Mouse (Mus musculus) forebrain, embryonic 11.5 days (tissue): ENCODE measurements around the gene Npw. TPM values are rescaled to one million over a fixed set of nuclear protein-coding genes. Genes with fewer than 3 reads are reported as not detected.

Experiments used
- ATAC-seq: fragments of 200-750 bp; cut with Nextera tagmentation; replicated peaks from 2 replicates; pipeline ENCODE4 v1.8.0; 2017; ENCODE audit warnings: moderate TSS enrichment; ENCODE audit not compliant: low FRiP score
- DNase-seq: peaks from one replicate; pipeline ENCODE4 v3.0.0-alpha.2; 2017; ENCODE audit warnings: low spot score
- H3K27ac ChIP-seq: fragments of 300-500 bp; sonication (generic); 2 replicates; pipeline ENCODE4 v1.5.1; 2014; ENCODE audit warnings: low read depth, low read length
- H3K27me3 ChIP-seq: fragments of 300-500 bp; sonication (generic); 2 replicates; pipeline ENCODE4 v1.6.1; 2014; ENCODE audit warnings: mild to moderate bottlenecking, low read length, mixed read lengths; ENCODE audit not compliant: control insufficient read depth, insufficient read depth
- H3K36me3 ChIP-seq: fragments of 300-500 bp; sonication (generic); 2 replicates; pipeline ENCODE4 v1.6.1; 2014; ENCODE audit warnings: mild to moderate bottlenecking, low read length, moderate library complexity, mixed read lengths; ENCODE audit not compliant: control insufficient read depth, insufficient read depth
- H3K4me1 ChIP-seq: fragments of 300-500 bp; sonication (generic); replicated peaks from 2 replicates; pipeline ENCODE4 v1.6.1; 2014; ENCODE audit warnings: low read length, mixed read lengths; ENCODE audit not compliant: control insufficient read depth, insufficient read depth
- H3K4me2 ChIP-seq: fragments of 300-500 bp; sonication (generic); 2 replicates; pipeline ENCODE4 v1.6.1; 2014; ENCODE audit warnings: low read depth, mild to moderate bottlenecking, low read length, moderate library complexity, mixed read lengths; ENCODE audit not compliant: severe bottlenecking
- H3K4me3 ChIP-seq: fragments of 300-500 bp; sonication (generic); 2 replicates; pipeline ENCODE4 v1.5.1; 2014; ENCODE audit warnings: low read depth, low read length
- H3K9ac ChIP-seq: fragments of 300-500 bp; sonication (generic); 2 replicates; pipeline ENCODE4 v1.6.1; 2014; ENCODE audit warnings: low read length
- H3K9me3 ChIP-seq: fragments of 300-500 bp; sonication (generic); 2 replicates; pipeline ENCODE4 v1.6.1; 2016; ENCODE audit warnings: low read length, mixed read lengths; ENCODE audit not compliant: control insufficient read depth
- WGBS: fragments of 180-500 bp; shearing (Covaris S2); extraction: QIAGEN DNeasy Blood & Tissue Kit; methylation state at CpG from one replicate; pipeline ENCODE4 v1.1.7; 2014; 5-methylcytosine and 5-hydroxymethylcytosine counted together
- polyA plus RNA-seq: library from polyadenylated mRNA; unstranded; fragments of >200 nt; fragmentation: Nextera tagmentation; extraction: Ambion mirVana; gene quantifications from 2 replicates; pipeline ENCODE4 v1.2.1, GENCODE M21; 2014

Gene Npw
- polyA plus RNA-seq, 1 experiment from 2014 or later: 0.32 TPM

GRCm38 (mm10) chr17:24608370-24608769 lies 49.9 kb downstream of the Npw start:
- no peak overlapping the region for H3K27ac ChIP-seq
- peaks cover 2% of the 10 kb centered on the region; the same call in 1 of the 2 replicates for H3K36me3 ChIP-seq
- H3K4me2 ChIP-seq: no peak overlapping the region
- H3K4me3 ChIP-seq: no peak overlapping the region
- no peaks in the 10 kb centered on the region for H3K9me3 ChIP-seq
- WGBS: 93% methylated on average over 4 of the region's 4 CpGs
- no peaks in the 10 kb centered on the region for H3K27me3 ChIP-seq
- H3K4me1 ChIP-seq: no peaks in the 10 kb centered on the region
- no peak for ATAC-seq
- DNase-seq: no peak
- H3K9ac ChIP-seq: no peak overlapping the region

Other genes with a start within 250 kb of the Npw start
- gene Rnps1, start 243.9 kb downstream of the Npw start, polyA plus RNA-seq: 441 and 443 TPM in 2 replicates
- gene Eci1, start 231.8 kb downstream of the Npw start, polyA plus RNA-seq: 59.7 and 68.7 TPM in 2 replicates
- gene Dnase1l2, start 215.4 kb downstream of the Npw start, polyA plus RNA-seq: 2.7 and 3.3 TPM in 2 replicates
- 28.8 and 31.4 TPM in 2 replicates for gene E4f1, start 188.1 kb downstream of the Npw start, polyA plus RNA-seq
- 72.1 and 73.4 TPM in 2 replicates for gene Pgp, start 188.1 kb downstream of the Npw start, polyA plus RNA-seq
- 0.41 and 0.44 TPM in 2 replicates for gene Bricd5, start 184.6 kb downstream of the Npw start, polyA plus RNA-seq
- 33.8 and 34.0 TPM in 2 replicates for gene Mlst8, start 179.4 kb downstream of the Npw start, polyA plus RNA-seq
- 8.0 and 9.3 TPM in 2 replicates for gene Caskin1, start 169.9 kb downstream of the Npw start, polyA plus RNA-seq
- gene Traf7, start 130.5 kb downstream of the Npw start, polyA plus RNA-seq: 113 and 123 TPM in 2 replicates
- 1.8 and 2.7 TPM in 2 replicates for gene Rab26, start 124.2 kb downstream of the Npw start, polyA plus RNA-seq
- 19.0 and 23.9 TPM in 2 replicates for gene Pkd1, start 108.6 kb downstream of the Npw start, polyA plus RNA-seq
- 77.6 and 87.4 TPM in 2 replicates for gene Tsc2, start 25.8 kb downstream of the Npw start, polyA plus RNA-seq
- gene Nthl1, start 25.8 kb downstream of the Npw start, polyA plus RNA-seq: 20.0 TPM in 2 replicates
- gene Slc9a3r2, start 8.1 kb downstream of the Npw start, polyA plus RNA-seq: 26.8 and 32.3 TPM in 2 replicates
- 37.6 and 38.4 TPM in 2 replicates for gene Zfp598, start 11.2 kb upstream of the Npw start, polyA plus RNA-seq
- 14.0 and 17.0 TPM in 2 replicates for gene Syngr3, start 31.5 kb upstream of the Npw start, polyA plus RNA-seq
- gene Gfer, start 37.7 kb upstream of the Npw start, polyA plus RNA-seq: 54.9 and 55.4 TPM in 2 replicates
- gene Noxo1, start 37.8 kb upstream of the Npw start, polyA plus RNA-seq: 1.7 and 1.9 TPM in 2 replicates
- 111 and 127 TPM in 2 replicates for gene Tbl3, start 49.2 kb upstream of the Npw start, polyA plus RNA-seq
- 0.36 and 0.81 TPM in 2 replicates for gene Rnf151, start 59.6 kb upstream of the Npw start, polyA plus RNA-seq
- 1,407 and 1,469 TPM in 2 replicates for gene Rps2, start 59.7 kb upstream of the Npw start, polyA plus RNA-seq
- 189 and 195 TPM in 2 replicates for gene Ndufb10, start 66.0 kb upstream of the Npw start, polyA plus RNA-seq
- not detected in 2 replicates for gene Rpl3l, start 69.4 kb upstream of the Npw start, polyA plus RNA-seq
- gene Msrb1, start 78.2 kb upstream of the Npw start, polyA plus RNA-seq: 21.3 and 21.6 TPM in 2 replicates
- gene Hs3st6, start 94.5 kb upstream of the Npw start, polyA plus RNA-seq: 0.21 and 0.51 TPM in 2 replicates
- gene Meiob, start 145.8 kb upstream of the Npw start, polyA plus RNA-seq: not detected in 2 replicates
- gene Hagh, start 181.7 kb upstream of the Npw start, polyA plus RNA-seq: 25.4 and 26.7 TPM in 2 replicates
- 18.2 and 19.3 TPM in 2 replicates for gene Fahd1, start 191.9 kb upstream of the Npw start, polyA plus RNA-seq
- gene Igfals, start 207.5 kb upstream of the Npw start, polyA plus RNA-seq: not detected in 2 replicates
- gene Nubp2, start 227.9 kb upstream of the Npw start, polyA plus RNA-seq: 71.9 and 82.0 TPM in 2 replicates
- 44.7 and 47.3 TPM in 2 replicates for gene Spsb3, start 228.2 kb upstream of the Npw start, polyA plus RNA-seq
- gene Eme2, start 236.6 kb upstream of the Npw start, polyA plus RNA-seq: 29.1 and 31.2 TPM in 2 replicates
- gene Mrps34, start 236.7 kb upstream of the Npw start, polyA plus RNA-seq: 76.9 and 81.8 TPM in 2 replicates
- gene Nme3, start 238.0 kb upstream of the Npw start, polyA plus RNA-seq: 47.8 and 60.8 TPM in 2 replicates